Mouse (Mus musculus): ENCODE measurements at regions not wholly inside any gene's neighbourhood (a gene's known extent, or its start where the extent isn't known, plus 50 kb on each side); places are given as distances from the start of the nearest gene placed in this dataset.

DNA sequence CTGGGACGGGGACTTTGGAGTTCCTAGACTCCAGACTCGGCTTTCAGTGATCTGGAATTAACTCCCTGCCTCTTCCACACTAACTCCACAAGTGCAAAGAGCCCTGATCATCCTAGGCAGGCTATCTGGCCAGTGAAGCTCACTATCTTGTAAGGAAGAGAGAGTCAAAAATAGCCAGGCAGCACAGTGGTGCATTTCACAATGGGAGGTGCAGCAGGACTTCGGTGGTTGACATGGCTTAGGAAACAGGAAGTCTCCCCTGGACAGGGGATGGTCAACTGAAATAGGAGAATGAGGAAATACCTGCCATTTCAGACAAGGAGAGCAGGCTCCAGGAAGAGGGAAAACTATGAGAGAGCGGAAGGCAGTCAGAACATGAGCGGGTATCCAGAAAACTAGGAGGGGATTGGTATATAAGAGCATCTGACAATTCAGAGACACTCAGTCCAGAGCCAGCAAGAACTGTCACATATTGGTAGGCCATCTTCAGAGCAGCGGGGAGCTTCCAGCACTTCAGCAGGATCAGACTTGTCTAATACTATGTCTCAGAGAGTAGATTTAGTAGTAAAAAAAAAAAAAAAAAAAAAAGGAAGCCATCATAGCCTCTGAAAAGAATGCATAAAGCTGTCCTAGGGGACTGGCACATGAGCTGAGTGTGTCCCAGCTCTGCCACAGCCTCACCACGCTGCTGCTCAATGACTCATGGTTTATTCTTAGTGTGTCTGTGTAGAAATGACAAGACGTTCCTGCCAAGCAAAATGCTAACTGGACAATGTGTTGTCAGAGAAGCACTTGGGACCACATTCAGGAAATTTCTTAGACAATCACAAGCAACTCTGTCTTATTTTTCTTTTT lies 184.5 kb upstream of the Cpeb2 start:
- H3K27me3 ChIP-seq, result no peaks in the 10 kb centered on the region
- no peaks in the 10 kb centered on the region for H3K9me3 ChIP-seq (replicated peaks)
- no peak overlapping the region; the same call in 1 of the 2 replicates for H3K27ac ChIP-seq
- DNase-seq (no peak), ATAC-seq (ENCODE audit: low read depth) (no peak)
- no peak overlapping the region for H3K4me2 ChIP-seq
- no peaks in the 10 kb centered on the region for H3K36me3 ChIP-seq
- WGBS (ENCODE audit: insufficient replicate concordance), result 34% methylated on average over 8 of the region's 8 CpGs
- no peak overlapping the region for H3K4me3 ChIP-seq (replicated peaks)
- no peaks in the 10 kb centered on the region for H3K4me1 ChIP-seq (replicated peaks)
- H3K9ac ChIP-seq, result no peak overlapping the region

DNA sequence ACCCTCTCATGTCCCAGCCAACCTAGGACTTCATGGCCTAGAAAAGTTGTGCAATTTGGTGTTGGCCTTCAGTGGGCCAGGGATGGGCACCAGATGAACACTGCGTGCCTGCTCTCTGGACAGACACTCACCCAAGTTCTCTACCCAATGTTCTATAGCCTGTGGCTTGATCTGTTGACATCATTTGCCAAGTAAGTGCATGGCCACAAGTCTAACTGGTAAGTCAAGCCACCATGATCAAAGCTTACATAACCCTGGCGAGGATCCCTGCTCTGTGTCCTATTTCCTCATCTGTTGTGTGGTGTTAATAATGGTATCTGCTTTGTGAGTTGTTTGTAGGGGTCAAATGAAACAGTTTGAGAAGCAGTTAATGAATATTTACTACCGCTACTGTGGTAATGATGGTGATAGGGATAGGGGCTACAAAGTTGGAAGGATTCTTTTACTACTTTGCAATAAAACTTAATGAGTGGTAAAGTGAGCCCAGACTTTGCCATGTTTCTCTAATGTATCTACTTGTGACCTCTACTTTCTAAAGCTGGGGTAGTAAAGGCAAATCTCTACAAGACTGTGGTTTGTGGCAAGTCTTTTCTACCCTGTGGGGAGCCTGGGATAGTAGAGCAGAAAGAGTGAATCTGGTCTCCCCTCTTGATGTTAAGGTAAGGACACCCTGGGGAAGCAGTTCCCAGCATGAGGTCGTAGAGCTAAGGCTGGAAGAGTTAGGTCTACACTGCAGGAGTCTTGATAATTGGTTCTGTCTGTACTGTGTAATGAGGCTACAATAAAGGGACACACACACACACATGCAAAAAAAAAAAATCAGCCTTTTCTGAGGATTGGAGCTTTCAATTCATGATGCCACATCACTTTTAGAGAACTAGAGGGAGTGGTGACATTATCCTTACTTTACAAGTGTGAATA lies 183.3 kb upstream of the Cpeb2 start:
- ATAC-seq (ENCODE audit: low read depth) (no peak), DNase-seq (no peak)
- H3K9ac ChIP-seq, result no peak overlapping the region
- WGBS (ENCODE audit: insufficient replicate concordance), result 62% methylated on average over 4 of the region's 4 CpGs
- H3K9me3 ChIP-seq (replicated peaks), result no peaks in the 10 kb centered on the region
- H3K27ac ChIP-seq, result no peak overlapping the region
- no peaks in the 10 kb centered on the region for H3K36me3 ChIP-seq
- no peak overlapping the region for H3K4me3 ChIP-seq (replicated peaks)
- no peak overlapping the region for H3K4me2 ChIP-seq
- H3K27me3 ChIP-seq, result no peaks in the 10 kb centered on the region
- no peaks in the 10 kb centered on the region for H3K4me1 ChIP-seq (replicated peaks)

DNA sequence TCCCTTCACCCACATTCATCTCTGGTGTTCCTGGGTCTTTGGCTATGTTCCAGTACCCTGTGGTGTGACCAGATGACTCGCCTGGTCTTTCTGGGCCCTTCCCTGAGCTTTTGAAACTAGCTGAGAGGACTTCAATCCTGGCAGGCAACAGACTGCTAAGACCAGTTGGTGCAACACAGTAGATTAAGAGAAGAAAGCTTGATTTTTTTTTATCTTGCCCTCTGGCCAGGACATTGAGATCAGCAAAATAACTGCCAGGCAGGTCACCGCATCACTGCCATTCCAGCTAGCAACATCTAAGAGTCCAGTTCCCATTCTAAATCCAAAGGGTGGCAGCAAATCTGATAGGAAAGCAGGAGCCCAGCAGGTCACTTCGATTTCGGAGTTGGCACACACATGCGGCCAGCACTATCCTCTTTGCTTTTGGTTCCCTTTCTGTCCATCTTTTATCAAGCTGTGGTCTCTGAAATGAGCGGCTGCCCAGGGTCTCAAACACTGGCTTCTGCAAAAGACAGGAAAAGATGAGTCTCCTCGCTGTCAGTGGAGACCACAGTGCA lies 181.9 kb upstream of the Cpeb2 start:
- no peak overlapping the region for H3K9ac ChIP-seq
- 31% methylated on average over 7 of the region's 7 CpGs for WGBS (ENCODE audit: insufficient replicate concordance)

DNA sequence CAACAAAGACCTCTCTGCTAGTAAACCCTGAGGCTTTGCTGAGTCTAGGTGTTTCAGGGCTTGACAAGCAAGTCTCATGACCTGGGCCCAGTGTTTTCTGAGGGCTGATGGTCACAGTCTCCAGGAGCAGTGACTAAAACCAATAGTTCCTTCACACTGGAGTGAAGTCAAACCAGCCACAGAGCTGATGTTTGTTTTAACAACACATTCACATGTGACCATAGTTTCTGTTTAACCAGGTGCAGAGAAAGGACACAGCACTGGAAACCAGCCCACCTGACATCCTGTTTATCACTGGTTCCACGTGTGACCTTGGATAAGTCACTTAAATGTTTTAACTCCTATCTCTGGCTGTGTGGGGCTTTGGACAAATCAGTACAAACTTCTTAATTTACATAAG lies 180.3 kb upstream of the Cpeb2 start:
- DNase-seq, result no peak
- no peak overlapping the region for H3K4me3 ChIP-seq (replicated peaks)
- no peaks in the 10 kb centered on the region for H3K9me3 ChIP-seq (replicated peaks)
- ATAC-seq (ENCODE audit: low read depth), result no peak
- H3K27ac ChIP-seq, result no peak overlapping the region
- H3K4me2 ChIP-seq, result no peak overlapping the region
- H3K9ac ChIP-seq, result no peak overlapping the region
- 27% methylated on average over 1 of the region's 1 CpGs for WGBS (ENCODE audit: insufficient replicate concordance)
- no peaks in the 10 kb centered on the region for H3K27me3 ChIP-seq
- H3K36me3 ChIP-seq, result no peaks in the 10 kb centered on the region
- no peaks in the 10 kb centered on the region for H3K4me1 ChIP-seq (replicated peaks)

More for the DNA sequence above, 181.9 kb upstream of the Cpeb2 start:
- Histone ChIP-seq H3K36me3 (no peaks in the 10 kb centered on the region), H3K27ac (no peak overlapping the region), H3K9me3 (replicated peaks) (no peaks in the 10 kb centered on the region), H3K4me2 (no peak overlapping the region), H3K4me3 (replicated peaks) (no peak overlapping the region), H3K4me1 (replicated peaks) (no peaks in the 10 kb centered on the region), H3K27me3 (no peaks in the 10 kb centered on the region)
- ATAC-seq (ENCODE audit: low read depth) (no peak), DNase-seq (no peak)

DNA sequence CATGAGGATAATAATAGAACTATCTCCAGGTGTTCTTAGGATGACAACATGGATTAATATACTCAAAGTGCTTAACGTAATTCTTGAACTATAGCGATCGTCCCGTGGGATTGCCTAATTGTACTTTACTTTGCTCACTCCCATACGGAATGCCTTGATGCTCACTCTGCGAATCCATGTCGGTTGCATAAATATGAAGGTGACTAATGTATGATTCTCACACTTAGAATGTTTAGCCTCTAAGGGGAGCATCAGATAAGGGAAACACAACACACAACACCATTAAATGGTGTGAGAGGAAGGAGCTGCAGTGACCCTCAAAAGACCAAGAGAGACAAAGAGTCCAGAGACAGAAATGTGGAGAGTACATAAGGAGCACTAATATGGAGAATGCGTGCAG lies 178.4 kb upstream of the Cpeb2 start:
- DNase-seq (no peak), ATAC-seq (ENCODE audit: low read depth) (no peak)
- no peak overlapping the region for H3K27ac ChIP-seq
- WGBS (ENCODE audit: insufficient replicate concordance), result 79% methylated on average over 8 of the region's 8 CpGs
- no peaks in the 10 kb centered on the region for H3K9me3 ChIP-seq (replicated peaks)
- H3K4me3 ChIP-seq (replicated peaks), result no peak overlapping the region
- H3K9ac ChIP-seq, result no peak overlapping the region
- no peak overlapping the region for H3K4me2 ChIP-seq
- no peaks in the 10 kb centered on the region for H3K4me1 ChIP-seq (replicated peaks)
- H3K36me3 ChIP-seq, result no peaks in the 10 kb centered on the region
- no peaks in the 10 kb centered on the region for H3K27me3 ChIP-seq

DNA sequence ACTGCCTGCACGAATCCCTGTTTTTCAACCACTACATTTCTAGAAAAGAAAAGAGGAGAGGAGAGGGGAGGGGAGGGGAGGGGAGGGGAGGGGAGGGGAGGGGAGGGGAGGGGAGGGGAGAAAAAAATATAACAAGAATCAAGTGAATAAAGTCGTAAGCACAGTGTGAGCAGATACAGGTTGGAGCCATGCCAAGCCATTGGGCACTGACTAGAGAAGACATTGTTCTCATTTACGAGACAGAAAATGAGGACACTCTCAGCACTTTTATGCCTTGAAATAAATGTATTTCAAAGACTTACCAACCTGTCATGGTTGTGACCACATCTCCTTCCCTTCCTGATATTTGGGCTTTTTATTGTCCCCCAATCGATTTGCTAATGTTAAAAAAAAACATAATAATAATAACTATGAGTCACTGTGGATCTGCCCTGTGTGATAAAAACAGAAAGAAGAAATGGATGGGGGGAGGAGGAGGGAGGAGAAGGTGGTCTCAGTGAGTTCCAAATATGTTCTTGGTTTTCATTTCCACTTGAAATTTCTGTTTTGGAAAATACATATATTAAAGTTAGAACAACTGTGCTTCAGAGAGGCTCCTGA lies 177.8 kb upstream of the Cpeb2 start:
- 48% methylated on average over 4 of the region's 4 CpGs for WGBS (ENCODE audit: insufficient replicate concordance)
- no peak overlapping the region for H3K4me2 ChIP-seq
- no peaks in the 10 kb centered on the region for H3K27me3 ChIP-seq
- no peak overlapping the region for H3K9ac ChIP-seq
- no peaks in the 10 kb centered on the region for H3K36me3 ChIP-seq
- no peak overlapping the region for H3K27ac ChIP-seq
- no peak overlapping the region for H3K4me3 ChIP-seq (replicated peaks)
- ATAC-seq (ENCODE audit: low read depth) (no peak), DNase-seq (no peak)
- H3K9me3 ChIP-seq (replicated peaks), result no peaks in the 10 kb centered on the region
- H3K4me1 ChIP-seq (replicated peaks), result no peaks in the 10 kb centered on the region

DNA sequence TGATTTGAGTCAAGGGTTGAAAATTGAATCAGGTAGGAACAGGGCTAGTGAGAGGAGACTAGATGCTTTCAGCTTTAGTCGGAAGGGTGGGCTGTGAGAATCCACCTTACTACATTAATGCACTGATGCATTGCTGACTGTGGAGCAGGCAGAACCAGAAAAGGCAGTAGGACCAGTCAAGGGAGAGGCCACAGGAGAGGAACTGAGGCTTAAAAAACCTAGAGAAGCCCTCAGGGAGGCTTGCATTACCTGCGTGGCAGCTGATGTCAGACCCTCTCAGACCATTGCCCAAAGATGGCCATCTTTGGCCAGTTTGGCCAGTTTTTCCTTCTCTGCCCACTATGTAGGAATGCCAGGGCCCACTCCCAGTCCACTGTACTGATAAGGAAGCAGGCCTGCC lies 176.5 kb upstream of the Cpeb2 start:
- no peaks in the 10 kb centered on the region for H3K36me3 ChIP-seq
- no peak overlapping the region for H3K4me2 ChIP-seq
- no peak overlapping the region for H3K9ac ChIP-seq
- DNase-seq (no peak), ATAC-seq (ENCODE audit: low read depth) (no peak)
- WGBS (ENCODE audit: insufficient replicate concordance), result 78% methylated on average over 2 of the region's 2 CpGs
- H3K9me3 ChIP-seq (replicated peaks), result no peaks in the 10 kb centered on the region
- H3K4me1 ChIP-seq (replicated peaks), result no peaks in the 10 kb centered on the region
- H3K27ac ChIP-seq, result no peak overlapping the region
- H3K27me3 ChIP-seq, result no peaks in the 10 kb centered on the region
- no peak overlapping the region for H3K4me3 ChIP-seq (replicated peaks)

DNA sequence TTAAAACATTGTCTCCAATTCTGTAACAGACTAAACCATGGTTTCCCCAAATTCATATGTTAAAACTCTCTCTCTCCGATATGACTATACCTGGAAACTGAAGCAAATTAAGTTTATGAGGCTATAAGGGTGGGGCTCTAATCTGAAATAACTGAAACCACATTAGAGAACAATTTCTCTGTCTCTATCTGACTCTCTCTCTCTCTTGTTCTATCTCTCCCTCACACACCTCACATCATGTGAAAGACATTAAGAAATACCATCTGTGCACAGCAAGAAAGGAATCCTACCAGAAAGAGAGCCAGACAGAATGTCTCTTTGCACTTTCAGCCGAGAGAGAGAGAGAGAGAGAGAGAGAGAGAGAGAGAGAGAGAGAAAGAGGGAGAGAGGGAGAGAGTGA lies 171.7 kb upstream of the Cpeb2 start:
- H3K27ac ChIP-seq, result no peak overlapping the region
- WGBS (ENCODE audit: insufficient replicate concordance), result 48% methylated on average over 2 of the region's 2 CpGs
- H3K36me3 ChIP-seq, result no peaks in the 10 kb centered on the region
- no peaks in the 10 kb centered on the region for H3K9me3 ChIP-seq (replicated peaks)
- H3K27me3 ChIP-seq, result no peaks in the 10 kb centered on the region
- ATAC-seq (ENCODE audit: low read depth), result no peak
- H3K4me2 ChIP-seq, result no peak overlapping the region
- H3K9ac ChIP-seq, result no peak overlapping the region
- H3K4me1 ChIP-seq (replicated peaks), result no peaks in the 10 kb centered on the region
- no peak for DNase-seq
- no peak overlapping the region for H3K4me3 ChIP-seq (replicated peaks)

DNA sequence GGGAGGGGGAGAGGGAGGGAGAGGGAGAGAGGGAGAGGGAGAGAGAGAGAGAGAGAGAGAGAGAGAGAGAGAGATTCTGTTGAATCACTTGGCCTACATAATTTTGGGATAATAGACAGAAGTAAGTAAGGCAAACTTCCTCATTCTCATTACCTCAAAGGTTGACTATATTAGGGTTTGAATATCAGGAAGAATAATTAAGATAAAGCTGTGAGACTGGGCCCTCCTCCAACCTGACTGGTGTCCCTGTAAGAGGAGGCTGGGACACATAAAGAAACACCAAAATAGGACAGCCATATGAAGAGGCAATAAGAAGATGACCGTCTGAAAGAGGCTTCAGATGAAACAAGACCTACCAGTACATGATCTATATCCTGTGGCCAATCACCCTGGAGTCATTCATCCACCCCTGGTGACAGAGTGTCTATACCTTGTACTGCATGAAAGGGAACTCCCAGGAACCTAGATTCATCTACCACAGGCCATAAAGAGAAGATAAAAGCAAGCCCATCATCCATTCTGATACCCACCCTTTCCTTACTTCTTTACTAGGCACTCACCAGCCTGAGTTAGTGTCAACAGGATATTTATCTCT lies 171.1 kb upstream of the Cpeb2 start:
- DNase-seq (no peak), ATAC-seq (ENCODE audit: low read depth) (no peak)
- Histone ChIP-seq H3K36me3 (no peaks in the 10 kb centered on the region), H3K4me2 (no peak overlapping the region), H3K27ac (no peak overlapping the region), H3K4me1 (replicated peaks) (no peaks in the 10 kb centered on the region), H3K9me3 (replicated peaks) (no peaks in the 10 kb centered on the region), H3K9ac (no peak overlapping the region), H3K27me3 (no peaks in the 10 kb centered on the region), H3K4me3 (replicated peaks) (no peak overlapping the region)
- 50% methylated on average over 1 of the region's 1 CpGs for WGBS (ENCODE audit: insufficient replicate concordance)

DNA sequence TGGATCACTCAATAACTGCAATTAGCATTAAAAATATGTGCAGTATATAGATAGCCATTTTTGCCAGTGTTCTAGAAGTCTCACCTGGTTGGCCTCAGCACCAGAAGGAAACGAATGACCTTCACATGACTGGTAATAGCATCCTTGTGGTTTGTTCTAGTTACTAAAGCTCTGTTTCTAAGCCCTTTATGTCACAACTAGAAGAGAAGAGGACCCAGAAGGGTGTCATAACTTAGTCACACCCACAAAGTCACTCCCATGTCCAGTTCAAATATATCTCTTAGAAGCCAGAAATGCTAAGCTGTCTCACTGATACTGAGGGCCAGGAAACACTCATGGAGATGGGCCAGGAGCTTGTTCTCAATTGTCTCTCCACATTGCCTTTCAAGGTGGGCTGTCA lies 170.5 kb upstream of the Cpeb2 start:
- Histone ChIP-seq H3K27me3 (no peaks in the 10 kb centered on the region), H3K4me2 (no peak overlapping the region), H3K9me3 (replicated peaks) (no peaks in the 10 kb centered on the region), H3K9ac (no peak overlapping the region), H3K27ac (no peak overlapping the region), H3K4me3 (replicated peaks) (no peak overlapping the region), H3K4me1 (replicated peaks) (no peaks in the 10 kb centered on the region), H3K36me3 (no peaks in the 10 kb centered on the region)
- ATAC-seq (ENCODE audit: low read depth) (no peak), DNase-seq (no peak)
- WGBS (ENCODE audit: insufficient replicate concordance), result 66% methylated on average over 1 of the region's 1 CpGs

DNA sequence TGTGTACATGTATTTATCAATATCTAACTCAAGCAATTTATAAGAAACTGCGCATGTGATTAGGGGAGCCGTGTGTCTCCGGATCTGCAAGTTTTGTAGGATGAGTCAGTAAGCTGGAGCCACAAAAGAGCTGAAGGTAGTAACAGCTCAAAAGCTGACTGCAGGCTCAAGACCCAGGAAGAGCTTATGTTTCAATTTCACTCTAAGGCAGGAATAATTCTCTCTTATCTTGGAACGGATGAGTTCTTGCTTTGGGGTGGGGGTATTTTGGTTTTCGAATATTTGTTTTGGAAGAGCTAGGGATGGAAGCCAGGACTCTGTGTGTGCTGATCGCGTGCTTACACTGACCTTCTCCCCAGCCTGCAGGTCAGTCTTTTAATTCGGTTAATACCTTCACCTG lies 169.6 kb upstream of the Cpeb2 start:
- H3K4me3 ChIP-seq (replicated peaks), result no peak overlapping the region
- 69% methylated on average over 8 of the region's 8 CpGs for WGBS (ENCODE audit: insufficient replicate concordance)

More for the DNA sequence above, 169.6 kb upstream of the Cpeb2 start:
- Histone ChIP-seq H3K9ac (no peak overlapping the region), H3K27me3 (no peaks in the 10 kb centered on the region), H3K4me1 (replicated peaks) (no peaks in the 10 kb centered on the region), H3K4me2 (no peak overlapping the region), H3K36me3 (no peaks in the 10 kb centered on the region), H3K9me3 (replicated peaks) (no peaks in the 10 kb centered on the region), H3K27ac (no peak overlapping the region)
- DNase-seq, result no peak
- ATAC-seq (ENCODE audit: low read depth), result no peak
